Mouse (Mus musculus): ENCODE measurements around the gene Blnk. TPM values are rescaled to one million over a fixed set of nuclear protein-coding genes. Genes with fewer than 3 reads are reported as not detected.

Blnk gene
- polyA plus RNA-seq, 1 experiment from 2014 or later = 0.75 TPM

GRCm38 (mm10) chr19:40995449-40996401 is 1.4 kb upstream of the Blnk start:
- Histone ChIP-seq H3K27me3 (ENCODE audit: control insufficient read depth, insufficient read depth, low read length) (no peaks in the 10 kb centered on the region), H3K9ac (ENCODE audit: low read length) (no peak overlapping the region), H3K36me3 (ENCODE audit: control insufficient read depth, insufficient read depth) (no peaks in the 10 kb centered on the region), H3K9me3 (replicated peaks; ENCODE audit: control insufficient read depth, low read length) (no peaks in the 10 kb centered on the region), H3K4me2 (ENCODE audit: low read depth, low read length) (no peak overlapping the region), H3K27ac (ENCODE audit: low read length) (no peak overlapping the region), H3K4me1 (ENCODE audit: control insufficient read depth, insufficient read depth, low read length) (no peaks in the 10 kb centered on the region), H3K4me3 (ENCODE audit: low read length) (no peak overlapping the region)
- ATAC-seq (replicated peaks; ENCODE audit: extremely low read depth, insufficient read depth, low FRiP score) = no peak
- WGBS = 47% methylated on average over 21 of the region's 21 CpGs

GRCm38 (mm10) chr19:40994911-40995310 is 576 bp upstream of the Blnk start:
- Histone ChIP-seq H3K27ac (ENCODE audit: low read length) (no peak overlapping the region), H3K4me3 (ENCODE audit: low read length) (no peak overlapping the region), H3K9ac (ENCODE audit: low read length) (no peak overlapping the region), H3K4me1 (ENCODE audit: control insufficient read depth, insufficient read depth, low read length) (no peaks in the 10 kb centered on the region), H3K9me3 (replicated peaks; ENCODE audit: control insufficient read depth, low read length) (no peaks in the 10 kb centered on the region), H3K4me2 (ENCODE audit: low read depth, low read length) (no peak overlapping the region), H3K27me3 (ENCODE audit: control insufficient read depth, insufficient read depth, low read length) (no peaks in the 10 kb centered on the region), H3K36me3 (ENCODE audit: control insufficient read depth, insufficient read depth) (no peaks in the 10 kb centered on the region)
- 50% methylated on average over 7 of the region's 7 CpGs for WGBS
- ATAC-seq (replicated peaks; ENCODE audit: extremely low read depth, insufficient read depth, low FRiP score) = no peak

- no peak for ATAC-seq (replicated peaks; ENCODE audit: extremely low read depth, insufficient read depth, low FRiP score)
- WGBS = 87% methylated on average over 5 of the region's 5 CpGs
- no peak overlapping the region for H3K4me3 ChIP-seq (ENCODE audit: low read length)
- H3K27ac ChIP-seq (ENCODE audit: low read length) = no peak overlapping the region
- no peaks in the 10 kb centered on the region for H3K36me3 ChIP-seq (ENCODE audit: control insufficient read depth, insufficient read depth)
- no peak overlapping the region for H3K9ac ChIP-seq (ENCODE audit: low read length)
- no peak overlapping the region for H3K4me2 ChIP-seq (ENCODE audit: low read depth, low read length)
- H3K27me3 ChIP-seq (ENCODE audit: control insufficient read depth, insufficient read depth, low read length) = no peaks in the 10 kb centered on the region
- H3K9me3 ChIP-seq (replicated peaks; ENCODE audit: control insufficient read depth, low read length) = no peaks in the 10 kb centered on the region
- no peaks in the 10 kb centered on the region for H3K4me1 ChIP-seq (ENCODE audit: control insufficient read depth, insufficient read depth, low read length)
Measured at GRCm38 (mm10) chr19:40993356-40993755, 979 bp downstream of the Blnk start.

GRCm38 (mm10) chr19:40992517-40993044 is 1.8 kb downstream of the Blnk start:
- Histone ChIP-seq H3K9me3 (replicated peaks; ENCODE audit: control insufficient read depth, low read length) (no peaks in the 10 kb centered on the region), H3K27me3 (ENCODE audit: control insufficient read depth, insufficient read depth, low read length) (no peaks in the 10 kb centered on the region), H3K4me1 (ENCODE audit: control insufficient read depth, insufficient read depth, low read length) (no peaks in the 10 kb centered on the region), H3K4me3 (ENCODE audit: low read length) (no peak overlapping the region), H3K4me2 (ENCODE audit: low read depth, low read length) (no peak overlapping the region), H3K36me3 (ENCODE audit: control insufficient read depth, insufficient read depth) (no peaks in the 10 kb centered on the region), H3K9ac (ENCODE audit: low read length) (no peak overlapping the region), H3K27ac (ENCODE audit: low read length) (no peak overlapping the region)
- WGBS = 72% methylated on average over 8 of the region's 8 CpGs
- ATAC-seq (replicated peaks; ENCODE audit: extremely low read depth, insufficient read depth, low FRiP score) = no peak

DNA sequence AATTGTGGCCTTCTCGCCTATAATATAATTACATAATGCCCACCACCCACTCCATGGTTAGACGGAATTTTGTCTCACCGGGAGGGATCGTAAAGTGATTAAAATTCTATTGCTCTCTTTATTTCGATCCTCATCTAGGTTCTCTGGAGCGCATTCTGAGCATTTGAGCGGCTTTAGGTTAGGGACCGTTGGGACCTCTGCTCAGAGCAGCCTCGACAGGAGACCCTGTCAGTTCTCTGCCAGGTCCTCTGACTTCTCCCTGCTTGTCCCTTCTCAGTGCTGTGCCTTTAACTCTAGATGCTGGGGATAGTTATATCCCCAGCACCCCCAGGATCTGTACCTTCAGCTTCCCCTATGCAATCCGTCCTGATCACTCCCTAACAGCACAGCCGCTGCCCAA is 2.2 kb downstream of the Blnk start:
- H3K9me3 ChIP-seq (replicated peaks; ENCODE audit: control insufficient read depth, low read length) = no peaks in the 10 kb centered on the region
- no peak for ATAC-seq (replicated peaks; ENCODE audit: extremely low read depth, insufficient read depth, low FRiP score)
- no peaks in the 10 kb centered on the region for H3K4me1 ChIP-seq (ENCODE audit: control insufficient read depth, insufficient read depth, low read length)
- 79% methylated on average over 11 of the region's 11 CpGs for WGBS
- no peak overlapping the region for H3K27ac ChIP-seq (ENCODE audit: low read length)
- no peak overlapping the region for H3K9ac ChIP-seq (ENCODE audit: low read length)
- no peaks in the 10 kb centered on the region for H3K36me3 ChIP-seq (ENCODE audit: control insufficient read depth, insufficient read depth)
- no peak overlapping the region for H3K4me3 ChIP-seq (ENCODE audit: low read length)
- no peak overlapping the region for H3K4me2 ChIP-seq (ENCODE audit: low read depth, low read length)
- no peaks in the 10 kb centered on the region for H3K27me3 ChIP-seq (ENCODE audit: control insufficient read depth, insufficient read depth, low read length)

DNA sequence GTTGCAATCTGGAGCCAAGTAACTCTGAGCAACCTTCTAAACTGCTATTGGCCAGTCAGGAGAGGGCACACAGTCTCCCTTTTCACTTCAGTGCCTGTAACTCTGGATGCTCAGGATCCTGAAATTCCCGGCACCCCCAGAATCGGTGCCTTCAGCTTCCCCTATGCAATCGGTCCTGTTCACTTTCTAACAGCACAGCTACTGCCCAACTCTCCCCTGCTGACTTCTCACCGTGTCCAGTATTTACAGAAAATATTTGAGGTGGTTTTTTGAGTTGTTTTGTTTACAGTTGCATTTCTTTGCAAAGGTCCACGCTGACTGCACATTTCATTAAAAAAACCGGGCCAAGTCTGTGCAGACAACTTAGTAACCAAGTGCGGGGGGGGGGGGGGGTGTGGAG is 2.7 kb downstream of the Blnk start:
- no peak for ATAC-seq (replicated peaks; ENCODE audit: extremely low read depth, insufficient read depth, low FRiP score)
- H3K36me3 ChIP-seq (ENCODE audit: control insufficient read depth, insufficient read depth) = no peaks in the 10 kb centered on the region
- no peak overlapping the region for H3K4me2 ChIP-seq (ENCODE audit: low read depth, low read length)
- H3K4me1 ChIP-seq (ENCODE audit: control insufficient read depth, insufficient read depth, low read length) = no peaks in the 10 kb centered on the region
- H3K9me3 ChIP-seq (replicated peaks; ENCODE audit: control insufficient read depth, low read length) = no peaks in the 10 kb centered on the region
- WGBS = 82% methylated on average over 7 of the region's 7 CpGs
- no peak overlapping the region for H3K27ac ChIP-seq (ENCODE audit: low read length)
- no peak overlapping the region for H3K9ac ChIP-seq (ENCODE audit: low read length)
- H3K4me3 ChIP-seq (ENCODE audit: low read length) = no peak overlapping the region
- no peaks in the 10 kb centered on the region for H3K27me3 ChIP-seq (ENCODE audit: control insufficient read depth, insufficient read depth, low read length)

- Histone ChIP-seq H3K9ac (ENCODE audit: low read length) (no peak overlapping the region), H3K27ac (ENCODE audit: low read length) (no peak overlapping the region), H3K4me2 (ENCODE audit: low read depth, low read length) (no peak overlapping the region), H3K36me3 (ENCODE audit: control insufficient read depth, insufficient read depth) (no peaks in the 10 kb centered on the region), H3K9me3 (replicated peaks; ENCODE audit: control insufficient read depth, low read length) (no peaks in the 10 kb centered on the region), H3K4me3 (ENCODE audit: low read length) (no peak overlapping the region), H3K27me3 (ENCODE audit: control insufficient read depth, insufficient read depth, low read length) (no peaks in the 10 kb centered on the region), H3K4me1 (ENCODE audit: control insufficient read depth, insufficient read depth, low read length) (no peaks in the 10 kb centered on the region)
- 86% methylated on average over 17 of the region's 17 CpGs for WGBS
- ATAC-seq (replicated peaks; ENCODE audit: extremely low read depth, insufficient read depth, low FRiP score) = no peak
Measured at GRCm38 (mm10) chr19:40990781-40991343, 3.5 kb downstream of the Blnk start.

DNA sequence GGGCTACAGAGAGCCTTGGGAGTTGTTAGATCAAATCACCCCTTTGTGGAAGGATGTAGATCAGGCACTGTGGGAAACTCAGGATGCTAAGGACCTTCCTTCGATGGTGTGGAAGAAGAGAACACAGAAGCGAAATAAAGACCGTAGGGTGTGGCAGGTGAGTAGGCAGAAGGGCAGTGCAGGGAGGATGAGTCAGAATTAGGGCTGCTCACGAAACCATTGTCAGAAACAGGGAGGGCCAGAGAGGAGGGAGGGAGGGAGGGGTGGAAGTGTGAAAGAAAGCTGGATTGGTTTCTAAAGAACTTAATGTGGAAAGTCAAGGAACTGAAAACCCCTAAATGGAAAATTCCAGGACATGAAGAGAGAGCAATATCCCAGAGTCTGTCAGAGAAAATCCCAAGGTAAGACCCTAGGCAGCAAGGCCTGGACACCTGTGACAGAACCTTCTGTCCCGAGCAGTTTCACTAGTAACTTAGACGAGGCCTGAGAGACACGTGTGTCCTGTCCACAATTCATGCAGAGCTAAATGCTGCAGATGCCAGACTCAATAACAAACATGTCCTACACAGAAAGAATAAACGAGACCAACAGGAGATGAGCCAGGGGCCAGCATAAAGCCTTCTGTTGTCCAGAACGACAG is 4.3 kb downstream of the Blnk start:
- no peaks in the 10 kb centered on the region for H3K4me1 ChIP-seq (ENCODE audit: control insufficient read depth, insufficient read depth, low read length)
- H3K4me2 ChIP-seq (ENCODE audit: low read depth, low read length) = no peak overlapping the region
- 73% methylated on average over 9 of the region's 9 CpGs for WGBS
- H3K27me3 ChIP-seq (ENCODE audit: control insufficient read depth, insufficient read depth, low read length) = no peaks in the 10 kb centered on the region
- no peaks in the 10 kb centered on the region for H3K36me3 ChIP-seq (ENCODE audit: control insufficient read depth, insufficient read depth)
- no peak overlapping the region for H3K4me3 ChIP-seq (ENCODE audit: low read length)
- no peak overlapping the region for H3K9ac ChIP-seq (ENCODE audit: low read length)
- no peaks in the 10 kb centered on the region for H3K9me3 ChIP-seq (replicated peaks; ENCODE audit: control insufficient read depth, low read length)
- no peak overlapping the region for H3K27ac ChIP-seq (ENCODE audit: low read length)
- no peak for ATAC-seq (replicated peaks; ENCODE audit: extremely low read depth, insufficient read depth, low FRiP score)

DNA sequence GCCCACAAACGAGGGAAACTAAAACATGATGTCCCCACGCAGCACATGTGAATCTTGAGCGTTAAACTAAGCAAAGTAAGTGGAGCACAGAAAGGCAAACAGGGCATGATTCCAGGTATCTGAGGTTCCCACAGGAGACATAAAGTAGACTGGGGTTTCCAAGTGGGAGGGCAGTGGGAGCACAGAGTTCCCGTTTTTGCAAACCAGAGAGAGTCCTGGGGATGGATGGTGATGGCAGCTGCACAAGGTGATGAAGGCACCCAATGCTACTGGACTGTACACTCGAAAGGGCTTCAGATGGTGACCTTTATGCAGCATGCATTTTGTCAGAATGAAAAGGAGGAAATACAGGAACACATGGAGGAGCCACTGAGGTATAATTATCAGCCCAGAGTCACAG is 5.5 kb downstream of the Blnk start:
- 67% methylated on average over 5 of the region's 5 CpGs for WGBS
- H3K36me3 ChIP-seq (ENCODE audit: control insufficient read depth, insufficient read depth) = no peaks in the 10 kb centered on the region
- H3K4me1 ChIP-seq (ENCODE audit: control insufficient read depth, insufficient read depth, low read length) = no peaks in the 10 kb centered on the region
- no peak overlapping the region for H3K9ac ChIP-seq (ENCODE audit: low read length)
- no peaks in the 10 kb centered on the region for H3K27me3 ChIP-seq (ENCODE audit: control insufficient read depth, insufficient read depth, low read length)
- H3K4me3 ChIP-seq (ENCODE audit: low read length) = no peak overlapping the region
- no peak for ATAC-seq (replicated peaks; ENCODE audit: extremely low read depth, insufficient read depth, low FRiP score)
- H3K27ac ChIP-seq (ENCODE audit: low read length) = no peak overlapping the region
- no peak overlapping the region for H3K4me2 ChIP-seq (ENCODE audit: low read depth, low read length)
- H3K9me3 ChIP-seq (replicated peaks; ENCODE audit: control insufficient read depth, low read length) = no peaks in the 10 kb centered on the region

All from heart, embryonic 16.5 days (tissue).